Comparison of ENCODE assay signal across 8 mouse cellular contexts in genomic region chr4:59547136-59547889, GRCm38 (mm10). TPM values are rescaled to one million over a fixed set of nuclear protein-coding genes. Genes with fewer than 3 reads are reported as not detected.
A peak's percentile ranks its signal among the peaks of the same experiment; 100 is the strongest.
DNase-seq lines count a peak whose midpoint lies in the region; ATAC-seq lines count a peak whose summit lies in the region.

No protein-coding gene starts in this region.

- H3K4me2 ChIP-seq in heart, embryonic 12.5 days = peak overlapping the region; percentile 87
- peak overlapping the region; percentile 85 for H3K4me2 ChIP-seq in heart, embryonic 16.5 days (ENCODE audit: low read depth, low read length)
- peak overlapping the region; percentile 75 for H3K4me2 ChIP-seq in neural tube, embryonic 11.5 days (ENCODE audit: low read depth)

- H3K27me3 ChIP-seq in heart, embryonic 12.5 days (replicated peaks) = no peaks in the 10 kb centered on the region
- no peaks in the 10 kb centered on the region for H3K27me3 ChIP-seq in heart, embryonic 16.5 days (ENCODE audit: control insufficient read depth, insufficient read depth, low read length)
- no peaks in the 10 kb centered on the region for H3K27me3 ChIP-seq in neural tube, embryonic 11.5 days (ENCODE audit: control insufficient read depth, insufficient read depth, low read length)

- no peaks in the 10 kb centered on the region for H3K36me3 ChIP-seq in heart, embryonic 12.5 days
- H3K36me3 ChIP-seq in heart, embryonic 16.5 days (ENCODE audit: control insufficient read depth, insufficient read depth) = no peaks in the 10 kb centered on the region
- no peaks in the 10 kb centered on the region for H3K36me3 ChIP-seq in neural tube, embryonic 11.5 days (ENCODE audit: control insufficient read depth, insufficient read depth, low read length)

- DNase-seq in heart, adult 11 months = no peak
- peak; percentile 58 for DNase-seq in c-Kit-negative CD71-positive TER-119-positive erythroid progenitor cells, embryonic 14.5 days (ENCODE audit: low read depth, low spot score)
- peak; percentile 84 for DNase-seq in liver
- peak; percentile 21 for DNase-seq in neural tube, embryonic 11.5 days (ENCODE audit: low spot score)
- DNase-seq in ovary, postnatal 36 days (ENCODE audit: low spot score) = no peak
- DNase-seq in urinary bladder, postnatal 4 days (ENCODE audit: low spot score in 2 of 2) = no peak

- peak overlapping the region; percentile 60; the same call in 1 of the 2 replicates for H3K9ac ChIP-seq in heart, embryonic 12.5 days
- H3K9ac ChIP-seq in heart, embryonic 16.5 days (ENCODE audit: low read length) = peak overlapping the region; percentile 97
- H3K9ac ChIP-seq in neural tube, embryonic 11.5 days (ENCODE audit: low read length) = no peak overlapping the region; the same call in 1 of the 2 replicates

- H3K4me1 ChIP-seq in heart, embryonic 12.5 days (replicated peaks) = peaks cover 10% of the 10 kb centered on the region
- peaks cover 20% of the 10 kb centered on the region for H3K4me1 ChIP-seq in heart, embryonic 16.5 days (ENCODE audit: control insufficient read depth, insufficient read depth, low read length)
- H3K4me1 ChIP-seq in neural tube, embryonic 11.5 days (ENCODE audit: control insufficient read depth, insufficient read depth, low read length) = 0 out of 2 replicates have a peak, but pooled peaks cover 3% of the 10 kb centered on the region

- peak overlapping the region; percentile 94 for H3K4me3 ChIP-seq in heart, embryonic 12.5 days
- H3K4me3 ChIP-seq in heart, embryonic 16.5 days (ENCODE audit: low read length) = peak overlapping the region; percentile 98
- peak overlapping the region; percentile 86 for H3K4me3 ChIP-seq in neural tube, embryonic 11.5 days (ENCODE audit: low read depth, low read length)

- no peak overlapping the region for H3K27ac ChIP-seq in heart, embryonic 12.5 days (ENCODE audit: poor library complexity, severe bottlenecking)
- H3K27ac ChIP-seq in heart, embryonic 16.5 days (ENCODE audit: low read length) = 0 out of 2 replicates have a peak overlapping the region, but pooled peaks have one; percentile 35
- H3K27ac ChIP-seq in neural tube, embryonic 11.5 days (ENCODE audit: low read depth, low read length) = no peak overlapping the region

- WGBS in heart, embryonic 12.5 days = 22% methylated on average over 11 of the region's 11 CpGs
- WGBS in heart, embryonic 16.5 days = 21% methylated on average over 11 of the region's 11 CpGs
- WGBS in neural tube, embryonic 11.5 days = 25% methylated on average over 11 of the region's 11 CpGs

- no peaks in the 10 kb centered on the region for H3K9me3 ChIP-seq in heart, embryonic 12.5 days (replicated peaks)
- no peaks in the 10 kb centered on the region for H3K9me3 ChIP-seq in heart, embryonic 16.5 days (replicated peaks; ENCODE audit: control insufficient read depth, low read length)
- H3K9me3 ChIP-seq in neural tube, embryonic 11.5 days (ENCODE audit: control insufficient read depth, low read length) = no peaks in the 10 kb centered on the region

- no peak for ATAC-seq in heart, embryonic 12.5 days (ENCODE audit: insufficient number of reproducible peaks, low FRiP score)
- no peak for ATAC-seq in heart, embryonic 16.5 days (replicated peaks; ENCODE audit: extremely low read depth, insufficient read depth, low FRiP score)
- no peak for ATAC-seq in neural tube, embryonic 11.5 days (ENCODE audit: insufficient read depth, low FRiP score, low TSS enrichment)

RNA-seq across cellular contexts. Expression of gene Ptbp3, which starts 1.9 kb away (rescaled TPM):
- polyA plus RNA-seq in heart, embryonic 12.5 days (2016; fragmentation: Nextera tagmentation; extraction: Ambion mirVana) = 45.3 and 46.4 TPM in 2 replicates
- polyA plus RNA-seq in heart, embryonic 16.5 days (2015; fragmentation: Nextera tagmentation; extraction: Ambion mirVana) = 27.6 and 27.7 TPM in 2 replicates
- 50.2 and 51.5 TPM in 2 replicates for polyA plus RNA-seq in neural tube, embryonic 11.5 days (2014; fragmentation: Nextera tagmentation; extraction: Ambion mirVana)

RNA-seq across cellular contexts. Expression of gene Hsdl2, which starts 34.0 kb away (rescaled TPM):
- 37.7 and 40.1 TPM in 2 replicates for polyA plus RNA-seq in heart, embryonic 12.5 days (2016; fragmentation: Nextera tagmentation; extraction: Ambion mirVana)
- 80.2 and 88.0 TPM in 2 replicates for polyA plus RNA-seq in heart, embryonic 16.5 days (2015; fragmentation: Nextera tagmentation; extraction: Ambion mirVana)
- 40.3 and 44.1 TPM in 2 replicates for polyA plus RNA-seq in neural tube, embryonic 11.5 days (2014; fragmentation: Nextera tagmentation; extraction: Ambion mirVana)

Comparison
In these comparisons a context has a peak if more than half of its experiments do, and no peak if none do; other contexts are left out.
1. DNase-seq: peak in c-Kit-negative CD71-positive TER-119-positive erythroid progenitor cells, embryonic 14.5 days (single experiment), liver (single experiment) and neural tube, embryonic 11.5 days (single experiment); none in heart, adult 11 months (single experiment), ovary, postnatal 36 days (single experiment) and urinary bladder, postnatal 4 days (0 of 2).
2. Peak in every context shown above with its lines, with median percentiles within 50 percentile points of each other: H3K4me2 ChIP-seq and H3K4me3 ChIP-seq.